Mouse (Mus musculus) heart, adult 18-20 months (tissue): Measurements from ENCODE around the gene Shtn1. TPM values are rescaled to one million over a fixed set of nuclear protein-coding genes. Genes with fewer than 3 reads are reported as not detected.
A peak's percentile ranks its signal among the peaks of the same experiment; 100 is the strongest.

Source experiments
- DNase-seq, 2 experiments: peaks; one replicate each; pipeline ENCODE4 v3.0.0; 2021 to 2022; ENCODE audit warnings: mixed read lengths in 1 of 2
- total RNA-seq, 2 experiments: library from RNA; stranded (reverse); gene quantifications; 2 replicates each; pipeline ENCODE4 v1.2.3; 2021

The Shtn1 gene
- total RNA-seq, 2 experiments from 2014 or later = 2.1 to 2.9 TPM

DNA sequence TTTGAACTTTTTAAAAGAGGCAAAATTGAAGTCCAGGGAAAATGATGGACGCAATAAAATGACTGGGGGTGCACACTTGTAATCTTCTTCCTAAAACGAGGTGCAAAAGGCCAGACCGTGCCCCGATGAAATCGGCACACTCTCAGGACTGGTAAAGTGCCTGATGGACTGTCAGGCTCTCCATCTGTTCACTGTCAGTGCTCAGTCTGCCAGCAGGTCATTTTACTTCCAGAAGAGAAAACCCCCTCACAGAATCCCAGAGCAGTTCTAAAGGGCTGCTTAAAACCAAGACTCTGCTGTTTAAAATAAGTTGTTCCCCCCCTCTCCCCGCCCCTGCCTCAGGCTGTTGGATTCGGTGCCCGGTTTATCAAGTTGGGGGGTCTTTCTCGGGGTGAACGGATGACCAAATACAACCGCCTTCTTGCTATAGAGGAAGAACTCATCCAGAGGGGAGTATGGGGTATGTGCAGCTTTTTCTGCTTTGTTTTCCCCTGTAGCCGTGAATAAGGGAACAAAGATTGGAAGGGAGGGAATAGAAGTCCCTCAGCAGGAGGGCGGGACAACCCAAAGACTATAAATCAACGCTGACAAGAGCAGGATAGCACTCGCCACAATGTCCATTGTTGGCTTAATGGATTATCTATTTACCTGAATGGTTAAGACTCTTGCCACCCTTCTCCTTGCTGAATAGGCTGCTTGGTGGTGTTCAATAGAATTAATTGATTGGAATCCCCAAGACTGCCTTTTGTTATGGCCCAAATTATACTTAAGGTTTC is 107.0 kb downstream of the Shtn1 start:
- no peak for DNase-seq

GRCm38 (mm10) chr19:58963011-58963410 is 112.9 kb downstream of the Shtn1 start:
- DNase-seq = no peak

DNA sequence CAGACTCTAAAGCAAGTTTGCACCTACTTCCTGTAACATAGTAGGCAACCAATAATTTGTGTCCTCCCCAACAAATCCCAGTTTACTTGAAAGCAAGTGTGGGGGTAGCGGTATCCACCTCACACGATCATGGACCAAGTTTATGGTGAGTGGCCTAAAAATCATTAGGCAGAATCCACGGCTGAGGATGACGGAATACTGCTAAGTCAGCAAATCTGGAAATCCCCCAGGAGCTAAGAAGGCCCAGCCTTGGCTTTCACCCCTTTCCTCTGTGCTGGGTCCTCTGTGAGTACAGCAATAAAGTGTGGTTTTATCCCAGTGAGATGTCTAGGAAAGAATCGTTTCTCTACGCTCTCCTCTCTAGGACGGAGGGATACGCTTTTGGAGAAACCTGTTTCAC is 121.1 kb downstream of the Shtn1 start:
- DNase-seq = no peak

DNA sequence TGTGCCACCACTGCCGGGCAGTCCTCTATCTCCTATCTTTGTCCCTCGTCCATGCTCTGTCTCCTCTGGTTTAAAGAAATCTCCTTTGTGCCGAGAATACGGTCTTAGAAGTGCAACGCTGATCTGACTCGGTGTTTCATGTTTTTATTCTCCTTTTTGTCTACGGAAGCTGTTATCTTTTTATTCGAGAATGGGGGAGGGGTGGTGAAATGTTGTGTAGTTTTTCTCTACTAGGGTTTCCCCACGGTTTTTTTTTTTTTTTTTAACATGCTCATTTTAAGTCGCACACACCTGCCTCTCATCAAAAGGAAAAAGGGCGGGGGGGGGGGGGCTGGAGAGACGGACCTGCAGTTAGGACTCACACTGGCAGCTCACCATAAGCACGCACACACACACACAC is 123.7 kb downstream of the Shtn1 start:
- DNase-seq = no peak

GRCm38 (mm10) chr19:58951521-58951920 is 124.4 kb downstream of the Shtn1 start:
- DNase-seq = no peak

DNA sequence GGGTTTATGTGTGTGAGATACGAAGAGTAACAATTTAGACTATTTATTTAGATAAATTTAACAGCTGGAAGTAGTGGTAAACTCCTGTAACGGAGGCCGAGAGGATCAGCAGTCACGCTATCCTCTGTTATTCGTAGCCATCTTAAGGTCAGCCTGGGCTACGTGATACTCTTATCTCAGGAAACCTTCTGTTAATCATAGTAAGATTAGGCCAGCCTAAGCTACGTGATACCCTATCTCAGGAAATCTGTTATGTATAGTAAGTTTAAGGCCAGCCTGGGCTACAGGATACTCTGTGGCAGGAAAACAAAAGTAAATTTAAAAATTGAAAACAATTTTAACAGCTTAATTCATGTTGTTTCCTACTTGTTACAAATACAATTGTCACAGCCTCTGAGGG is 129.9 kb downstream of the Shtn1 start:
- no peak for DNase-seq

- peak; percentile 95 to 97 for DNase-seq
These were observed 132.8 kb downstream of the Shtn1 start, which contains the start of the genes Eno4 and Hspa12a for GRCm38 (mm10) chr19:58942841-58943828. Gene Eno4 (plus strand): TSS chr19:58943425. Gene Hspa12a (minus strand): TSS chr19:58943654.

DNA sequence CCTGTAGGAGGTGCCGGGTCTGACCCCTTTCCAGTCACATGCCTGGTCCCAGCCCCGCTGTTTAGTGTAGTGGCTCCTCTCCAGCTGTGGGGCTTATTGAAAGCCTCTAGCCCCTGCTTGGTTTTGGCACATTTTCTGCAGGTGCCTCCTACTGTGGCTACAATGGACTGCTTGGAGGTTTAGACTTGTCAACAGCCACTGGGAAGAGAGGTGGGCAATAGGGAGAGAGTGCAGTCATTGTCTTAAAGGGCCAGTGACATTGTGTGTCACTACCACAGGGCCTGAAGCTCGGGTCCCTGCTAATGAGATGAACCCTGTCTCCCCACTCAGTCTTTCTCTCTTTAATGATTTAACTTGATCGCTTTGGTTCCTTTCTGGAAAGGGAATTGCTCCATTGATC is 142.8 kb downstream of the Shtn1 start:
- no peak for DNase-seq

DNA sequence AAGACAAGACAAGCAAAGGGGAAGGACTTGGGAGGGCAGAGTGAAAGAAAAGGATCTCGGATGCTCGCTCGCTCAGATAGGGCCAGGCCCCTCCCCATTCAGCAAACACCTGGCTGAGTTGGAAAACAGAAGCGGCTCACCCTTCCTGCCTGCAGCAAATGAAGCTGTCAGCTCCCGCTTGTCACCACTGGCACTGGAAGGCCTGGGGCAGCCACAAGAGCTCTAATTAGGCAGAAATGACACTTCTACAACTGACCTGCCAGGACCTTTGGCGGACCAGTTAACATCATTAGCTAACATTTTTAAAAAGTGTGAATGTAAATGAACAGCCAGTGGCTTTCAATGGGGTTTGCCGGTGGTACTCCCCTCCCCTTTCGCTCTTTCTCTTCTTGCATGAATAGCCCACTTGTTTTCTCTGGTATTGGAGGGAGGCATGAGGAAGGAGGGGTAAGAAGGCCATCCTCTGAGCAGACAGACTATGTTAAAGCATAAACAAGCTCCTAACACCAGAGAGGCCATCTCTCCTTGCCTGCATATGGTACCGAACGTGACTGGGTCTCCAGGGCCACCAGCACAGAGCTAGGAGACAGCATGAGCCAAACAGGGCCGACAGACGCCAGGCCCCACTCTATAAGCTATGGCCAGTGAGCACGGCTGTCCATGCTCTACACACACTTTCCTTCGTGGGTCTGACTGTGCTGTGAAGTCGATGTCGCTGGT is 144.7 kb downstream of the Shtn1 start:
- no peak for DNase-seq

Other genes starting within 250 kb of the Shtn1 start
- under 1 TPM in 1 of 2 experiments, not detected in 1; 0.36 TPM for gene Eno4, start 132.7 kb downstream of the Shtn1 start, total RNA-seq
- gene Hspa12a, start 132.4 kb downstream of the Shtn1 start, total RNA-seq = 10 to 100 TPM; 15.9 to 19.4 TPM
- not detected for gene Vax1, start 94.0 kb upstream of the Shtn1 start, total RNA-seq
- gene Kcnk18, start 143.1 kb upstream of the Shtn1 start, total RNA-seq = not detected
- under 1 TPM; 0.55 to 0.82 TPM for gene Slc18a2, start 184.8 kb upstream of the Shtn1 start, total RNA-seq
- 100 to 1,000 TPM; 287 to 324 TPM for gene Rps12-ps3, start 246.2 kb upstream of the Shtn1 start, total RNA-seq